Mouse (Mus musculus) embryonic facial prominence, embryonic 14.5 days (tissue): ENCODE results near the gene Slc16a6. TPM values are rescaled to one million over a fixed set of nuclear protein-coding genes. Genes with fewer than 3 reads are reported as not detected.
A peak's percentile ranks its signal among the peaks of the same experiment; 100 is the strongest.

Experiments
- ATAC-seq: fragments of 200-750 bp; cut with Nextera tagmentation; 2 replicates; pipeline ENCODE4 v1.8.0; 2017; ENCODE audit warnings: low read depth, moderate number of reproducible peaks, moderate TSS enrichment
- DNase-seq: peaks from one replicate; pipeline ENCODE4 v3.0.0-alpha.2; 2015; ENCODE audit warnings: low spot score
- H3K27ac ChIP-seq: fragments of 300-500 bp; sonication (generic); replicated peaks from 2 replicates; pipeline ENCODE4 v1.5.1; 2014; ENCODE audit warnings: low read depth, mild to moderate bottlenecking, low read length, moderate library complexity
- H3K27me3 ChIP-seq: fragments of 300-500 bp; sonication (generic); replicated peaks from 2 replicates; pipeline ENCODE4 v1.6.1; 2014; ENCODE audit warnings: low read length; ENCODE audit not compliant: control insufficient read depth, insufficient read depth
- H3K36me3 ChIP-seq: fragments of 300-500 bp; sonication (generic); 2 replicates; pipeline ENCODE4 v1.6.1; 2014; ENCODE audit warnings: low read length, mixed read lengths; ENCODE audit not compliant: control insufficient read depth, insufficient read depth
- H3K4me1 ChIP-seq: fragments of 300-500 bp; sonication (generic); 2 replicates; pipeline ENCODE4 v1.6.1; 2014; ENCODE audit warnings: antibody characterized with exemption, low read length; ENCODE audit not compliant: control insufficient read depth, insufficient read depth
- H3K4me2 ChIP-seq: fragments of 300-500 bp; sonication (generic); 2 replicates; pipeline ENCODE4 v1.6.1; 2014; ENCODE audit warnings: low read depth, mild to moderate bottlenecking, low read length, moderate library complexity, mixed read lengths
- H3K4me3 ChIP-seq: fragments of 300-500 bp; sonication (generic); 2 replicates; pipeline ENCODE4 v1.5.1; 2014; ENCODE audit warnings: low read depth, mild to moderate bottlenecking, low read length
- H3K9ac ChIP-seq: fragments of 300-500 bp; sonication (generic); 2 replicates; pipeline ENCODE4 v1.6.1; 2014; ENCODE audit warnings: low read depth, mild to moderate bottlenecking, low read length, moderate library complexity, mixed read lengths
- H3K9me3 ChIP-seq: fragments of 300-500 bp; sonication (generic); 2 replicates; pipeline ENCODE4 v1.6.1; 2016; ENCODE audit warnings: low read length; ENCODE audit not compliant: control insufficient read depth
- whole genome bisulfite sequencing: fragments of 180-500 bp; shearing (Covaris S2); extraction: QIAGEN DNeasy Blood & Tissue Kit; methylation state at CpG from one replicate; pipeline ENCODE4 v1.1.7; 2014; 5-methylcytosine and 5-hydroxymethylcytosine counted together
- polyA plus RNA-seq: library from polyadenylated mRNA; unstranded; fragments of >200 nt; fragmentation: Nextera tagmentation; extraction: Ambion mirVana; gene quantifications from 2 replicates; pipeline ENCODE4 v1.2.1, GENCODE M21; 2014

The Slc16a6 gene
- polyA plus RNA-seq, 1 experiment from 2014 or later, result 5.6 TPM

DNA sequence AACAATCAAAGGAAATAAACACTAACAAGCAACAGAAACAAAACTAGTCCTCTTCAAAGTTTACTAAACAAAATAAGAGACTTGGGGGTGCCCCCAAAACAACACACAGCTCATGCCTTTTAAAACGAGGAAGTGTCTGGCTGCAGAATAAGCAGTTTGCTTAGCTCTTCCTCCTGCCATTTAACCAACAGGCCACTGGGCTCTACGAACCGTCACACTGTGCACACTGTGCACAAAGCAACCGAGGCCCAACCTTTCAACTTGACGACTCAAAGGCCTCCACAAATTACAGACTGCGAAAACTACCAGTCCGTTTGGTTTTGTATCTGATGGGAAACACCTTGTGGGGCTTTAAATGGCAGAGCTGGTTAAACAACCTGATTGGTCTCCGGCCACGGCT, 3.2 kb downstream of the Slc16a6 start:
- no peak for ATAC-seq
- Histone ChIP-seq H3K4me2 (no peak overlapping the region), H3K9me3 (no peaks in the 10 kb centered on the region), H3K27me3 (peaks cover 8% of the 10 kb centered on the region; the same call in 1 of the 2 replicates), H3K27ac (no peak overlapping the region), H3K36me3 (no peaks in the 10 kb centered on the region), H3K4me1 (no peaks in the 10 kb centered on the region), H3K4me3 (no peak overlapping the region), H3K9ac (no peak overlapping the region)
- no peak for DNase-seq
- WGBS, result 64% methylated on average over 9 of the region's 9 CpGs

DNA sequence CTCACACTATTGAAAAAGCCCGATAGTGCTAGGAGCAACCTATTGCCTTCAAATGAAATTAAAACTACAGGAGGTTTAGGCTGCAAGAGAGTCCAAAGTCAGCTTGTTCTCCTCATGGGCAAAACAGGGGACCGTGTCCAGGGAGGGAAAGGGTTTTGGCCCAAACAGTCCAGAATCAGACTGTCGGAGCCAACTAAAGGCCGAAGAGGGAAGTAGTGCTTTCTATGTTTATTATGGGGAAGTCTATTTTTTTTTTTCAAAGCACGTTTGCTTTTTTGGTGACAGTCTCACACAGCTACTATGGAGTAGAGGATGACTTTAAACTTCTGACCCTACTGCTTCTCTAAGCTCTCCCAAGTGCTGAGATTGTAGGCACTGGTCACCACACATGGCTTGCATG, 5.3 kb downstream of the Slc16a6 start:
- Histone ChIP-seq H3K9me3 (no peaks in the 10 kb centered on the region), H3K9ac (no peak overlapping the region), H3K27me3 (no peaks in the 10 kb centered on the region), H3K4me2 (no peak overlapping the region), H3K4me1 (no peaks in the 10 kb centered on the region), H3K36me3 (no peaks in the 10 kb centered on the region), H3K4me3 (no peak overlapping the region), H3K27ac (no peak overlapping the region)
- DNase-seq (no peak), ATAC-seq (no peak)
- WGBS, result 85% methylated on average over 5 of the region's 5 CpGs

DNA sequence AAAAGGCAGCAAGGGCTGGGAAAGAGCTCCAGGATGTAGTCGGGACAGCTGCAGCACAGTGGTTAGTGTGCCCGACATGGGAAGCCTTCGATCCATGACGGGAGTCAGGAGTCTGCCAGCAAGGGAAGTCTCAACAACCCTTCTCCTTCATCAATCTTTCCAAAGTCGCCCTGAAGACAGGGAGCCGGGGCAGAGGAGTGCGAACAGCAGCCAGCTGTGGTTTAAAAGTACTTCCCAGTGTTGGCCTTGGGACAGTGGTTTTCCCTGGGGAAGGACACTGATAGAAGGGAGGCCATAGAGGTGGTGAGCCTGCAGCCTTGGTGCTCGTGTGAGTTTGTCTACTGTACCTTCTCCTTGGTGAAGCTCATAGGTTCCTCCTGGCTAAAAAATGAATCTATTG, 6.4 kb downstream of the Slc16a6 start:
- Histone ChIP-seq H3K9me3 (no peaks in the 10 kb centered on the region), H3K4me3 (no peak overlapping the region), H3K9ac (no peak overlapping the region), H3K4me2 (no peak overlapping the region), H3K27me3 (no peaks in the 10 kb centered on the region), H3K27ac (no peak overlapping the region), H3K36me3 (no peaks in the 10 kb centered on the region), H3K4me1 (no peaks in the 10 kb centered on the region)
- ATAC-seq, result no peak
- 74% methylated on average over 8 of the region's 8 CpGs for WGBS
- DNase-seq, result no peak

DNA sequence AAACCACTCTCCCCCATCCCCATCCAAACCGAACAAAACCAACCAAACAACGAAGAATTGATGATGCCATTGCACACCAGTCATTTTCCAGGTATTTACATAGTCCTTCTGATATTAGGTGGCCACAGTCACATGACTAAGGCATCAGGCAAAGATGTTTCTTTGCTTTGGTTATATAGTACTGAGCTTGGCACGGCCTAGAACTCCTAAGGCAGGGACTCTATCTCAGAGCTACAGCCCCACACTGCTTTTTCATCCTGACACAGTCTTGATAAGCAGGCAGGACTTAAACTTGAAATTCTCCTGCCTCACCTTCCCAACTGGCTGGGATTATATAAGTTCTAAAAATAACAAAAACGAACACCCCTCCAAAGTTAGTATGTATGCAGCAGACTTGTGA, 8.3 kb downstream of the Slc16a6 start:
- WGBS, result 90% methylated on average over 4 of the region's 4 CpGs
- H3K27ac ChIP-seq, result no peak overlapping the region
- DNase-seq (no peak), ATAC-seq (no peak)
- H3K9me3 ChIP-seq, result no peaks in the 10 kb centered on the region
- no peak overlapping the region for H3K4me3 ChIP-seq
- no peak overlapping the region for H3K4me2 ChIP-seq
- no peaks in the 10 kb centered on the region for H3K27me3 ChIP-seq
- H3K36me3 ChIP-seq, result no peaks in the 10 kb centered on the region
- no peaks in the 10 kb centered on the region for H3K4me1 ChIP-seq
- H3K9ac ChIP-seq, result no peak overlapping the region

DNA sequence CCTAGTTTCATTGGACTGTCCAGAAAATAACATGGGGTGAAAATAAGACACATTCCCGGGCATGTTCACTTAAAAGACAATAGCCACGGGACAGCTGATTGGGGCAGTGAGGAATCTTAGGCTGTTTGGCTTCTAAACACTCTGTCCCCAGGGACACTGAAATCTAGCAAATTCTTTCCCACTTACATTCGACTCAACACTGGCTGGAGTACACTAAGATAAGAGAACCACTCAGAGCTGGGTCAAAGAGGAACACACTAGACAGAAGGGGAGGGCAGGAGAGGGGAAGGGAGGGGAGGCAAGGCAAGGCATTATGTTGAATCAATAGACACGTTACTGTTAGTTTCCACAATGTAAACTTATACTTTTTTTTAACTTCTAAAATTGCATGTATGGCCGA, 12.8 kb downstream of the Slc16a6 start:
- Histone ChIP-seq H3K4me3 (no peak overlapping the region), H3K9me3 (no peaks in the 10 kb centered on the region), H3K27ac (no peak overlapping the region), H3K9ac (no peak overlapping the region), H3K27me3 (no peaks in the 10 kb centered on the region), H3K4me2 (no peak overlapping the region), H3K36me3 (0 out of 2 replicates have a peak, but pooled peaks cover 2% of the 10 kb centered on the region), H3K4me1 (no peaks in the 10 kb centered on the region)
- 64% methylated on average over 5 of the region's 5 CpGs for WGBS
- ATAC-seq, result no peak
- DNase-seq, result no peak

DNA sequence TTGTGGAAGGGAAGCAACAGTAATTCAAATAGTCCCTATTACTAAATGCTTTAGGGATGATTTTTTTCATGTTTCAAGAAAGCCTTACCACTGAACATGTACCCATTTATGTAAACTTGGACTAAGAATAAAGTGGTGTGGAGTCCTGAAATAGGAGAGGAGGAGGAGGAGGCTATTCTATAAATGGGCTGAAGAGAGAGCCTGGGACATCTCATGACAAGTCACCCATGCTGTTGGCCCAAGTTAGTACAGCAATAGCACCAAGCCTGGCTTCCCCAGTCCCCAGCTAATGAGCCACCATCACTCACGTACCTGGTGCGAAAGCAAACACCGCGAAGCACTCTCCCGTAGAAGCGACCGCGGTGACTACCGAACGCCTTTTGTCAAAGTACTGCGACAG, 15.2 kb downstream of the Slc16a6 start:
- Histone ChIP-seq H3K4me3 (no peak overlapping the region), H3K4me1 (no peaks in the 10 kb centered on the region), H3K9me3 (no peaks in the 10 kb centered on the region), H3K27me3 (no peaks in the 10 kb centered on the region), H3K36me3 (0 out of 2 replicates have a peak, but pooled peaks cover 9% of the 10 kb centered on the region), H3K4me2 (no peak overlapping the region), H3K27ac (no peak overlapping the region), H3K9ac (no peak overlapping the region)
- ATAC-seq, result no peak
- WGBS, result 95% methylated on average over 11 of the region's 11 CpGs
- no peak for DNase-seq

DNA sequence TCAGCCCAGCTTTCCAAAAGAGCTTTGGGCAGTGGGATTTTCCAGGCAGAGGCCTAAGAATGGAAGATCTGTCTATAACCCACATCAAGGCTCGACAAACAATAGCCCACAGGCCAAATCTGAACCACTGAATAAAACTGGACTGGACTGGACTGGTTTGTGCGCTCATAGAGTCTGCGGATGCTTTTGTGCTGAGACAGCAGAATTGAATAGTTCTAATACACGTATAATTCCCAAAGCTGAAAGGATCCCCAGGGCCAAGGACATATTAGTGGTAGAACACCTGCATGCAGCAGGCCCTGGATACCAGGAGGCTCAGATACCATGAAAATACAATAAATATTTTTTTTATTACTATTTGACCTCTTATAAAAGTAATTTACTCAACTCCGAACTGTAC, 17.1 kb downstream of the Slc16a6 start:
- H3K4me2 ChIP-seq, result no peak overlapping the region
- DNase-seq, result no peak
- H3K4me1 ChIP-seq, result no peaks in the 10 kb centered on the region
- WGBS, result 80% methylated on average over 5 of the region's 5 CpGs
- no peaks in the 10 kb centered on the region for H3K27me3 ChIP-seq
- no peak overlapping the region for H3K27ac ChIP-seq
- no peak overlapping the region for H3K4me3 ChIP-seq
- ATAC-seq, result no peak
- no peaks in the 10 kb centered on the region for H3K9me3 ChIP-seq
- H3K9ac ChIP-seq, result no peak overlapping the region
- H3K36me3 ChIP-seq, result 0 out of 2 replicates have a peak, but pooled peaks cover 13% of the 10 kb centered on the region

DNA sequence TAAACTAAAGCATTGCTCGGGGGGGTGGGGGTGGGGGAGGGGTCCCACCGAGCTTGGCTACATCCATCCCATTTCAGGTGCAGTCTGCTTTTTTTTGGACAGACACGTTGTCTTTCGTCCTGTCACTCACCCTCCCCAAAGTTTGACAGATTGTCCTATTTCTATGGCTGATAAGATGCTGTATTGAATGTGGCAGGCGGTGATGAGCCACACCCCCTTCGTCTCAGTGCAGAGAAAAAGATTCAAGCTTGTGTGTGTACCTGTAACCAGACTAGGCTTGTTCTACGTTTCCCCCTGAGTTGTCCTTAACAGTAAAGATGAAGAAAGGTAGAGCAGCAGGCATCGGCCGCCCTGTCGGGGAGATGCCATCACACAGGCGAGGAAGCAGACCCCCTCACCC, 22.2 kb downstream of the Slc16a6 start:
- WGBS, result 80% methylated on average over 11 of the region's 11 CpGs
- H3K4me1 ChIP-seq, result no peaks in the 10 kb centered on the region
- 0 out of 2 replicates have a peak, but pooled peaks cover 13% of the 10 kb centered on the region for H3K36me3 ChIP-seq
- no peaks in the 10 kb centered on the region for H3K9me3 ChIP-seq
- ATAC-seq (no peak), DNase-seq (no peak)
- H3K4me3 ChIP-seq, result no peak overlapping the region
- no peak overlapping the region for H3K9ac ChIP-seq
- no peak overlapping the region for H3K27ac ChIP-seq
- H3K4me2 ChIP-seq, result no peak overlapping the region
- H3K27me3 ChIP-seq, result no peaks in the 10 kb centered on the region

DNA sequence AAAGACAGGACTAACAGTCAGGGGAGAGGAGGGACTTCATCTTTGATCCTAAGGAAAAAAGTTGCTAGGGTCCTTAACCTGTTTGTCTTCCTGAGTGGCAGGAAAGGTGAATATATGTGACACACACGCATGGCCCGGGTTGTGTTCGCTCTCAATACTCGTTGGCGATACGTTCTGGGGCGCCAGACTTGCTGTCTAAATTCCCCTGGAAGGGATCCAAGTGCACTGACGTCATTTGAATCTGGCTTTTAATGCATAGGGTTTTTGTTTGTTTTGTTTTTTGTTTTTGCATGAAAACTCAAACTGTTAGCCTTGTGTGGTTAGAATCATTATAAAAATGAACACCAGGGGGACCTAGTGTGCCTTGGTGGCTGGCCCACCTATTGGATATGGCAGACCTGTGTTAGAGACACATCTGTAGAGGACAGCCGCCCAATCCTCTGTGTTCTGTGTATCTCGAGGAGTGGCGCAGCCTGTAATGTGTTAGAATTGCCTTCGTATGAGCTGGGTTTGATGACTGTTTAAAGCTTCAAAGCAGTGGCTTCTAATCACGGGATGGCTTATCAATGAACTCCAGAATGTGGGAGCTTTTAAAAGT, 27.9 kb downstream of the Slc16a6 start:
- Histone ChIP-seq H3K36me3 (no peaks in the 10 kb centered on the region), H3K4me2 (no peak overlapping the region), H3K9ac (no peak overlapping the region), H3K27ac (no peak overlapping the region), H3K9me3 (no peaks in the 10 kb centered on the region), H3K4me1 (no peaks in the 10 kb centered on the region), H3K4me3 (no peak overlapping the region), H3K27me3 (no peaks in the 10 kb centered on the region)
- WGBS, result 44% methylated on average over 13 of the region's 13 CpGs
- DNase-seq (peak; percentile 67), ATAC-seq (peak; percentile 55; the same call in 1 of the 2 replicates)
